Mouse (Mus musculus) forelimb bud, embryonic 11.5 days (tissue): ENCODE measurements around the gene Gm47985.
"Not testable (repeated sequence)": the region's sequence is repeated elsewhere in the genome, so short reads cannot be mapped to it uniquely, and the experiment has no call there.

Experiments used
- DNase-seq: peaks from one replicate; pipeline ENCODE4 v3.0.0-alpha.2; 2012; ENCODE audit warnings: low read depth, low spot score

Gm47985 gene

DNA sequence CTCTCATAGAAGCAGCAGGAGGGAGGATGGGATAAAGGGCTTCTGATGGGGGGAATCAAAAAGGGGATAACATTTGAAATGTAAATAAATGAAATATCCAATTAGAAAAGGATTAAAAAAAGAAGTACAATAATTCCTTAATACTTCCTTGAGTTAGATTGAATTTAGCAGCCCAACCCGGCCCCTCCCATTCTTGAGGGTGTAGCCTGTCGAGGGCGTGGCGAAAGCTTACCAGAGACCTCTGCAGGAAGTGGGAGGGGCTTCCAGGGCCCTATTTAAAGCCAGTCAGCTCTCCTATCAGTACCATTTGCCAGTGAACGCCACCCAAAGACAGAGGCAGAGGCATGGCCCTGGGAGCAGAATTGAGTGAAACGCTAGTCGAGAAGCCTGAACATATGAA lies at the start of gene Gm47985:
Gm47985 (plus strand) TSS at position 272 of the 400 bp plus-strand sequence.
- DNase-seq: not testable (repeated sequence)

DNA sequence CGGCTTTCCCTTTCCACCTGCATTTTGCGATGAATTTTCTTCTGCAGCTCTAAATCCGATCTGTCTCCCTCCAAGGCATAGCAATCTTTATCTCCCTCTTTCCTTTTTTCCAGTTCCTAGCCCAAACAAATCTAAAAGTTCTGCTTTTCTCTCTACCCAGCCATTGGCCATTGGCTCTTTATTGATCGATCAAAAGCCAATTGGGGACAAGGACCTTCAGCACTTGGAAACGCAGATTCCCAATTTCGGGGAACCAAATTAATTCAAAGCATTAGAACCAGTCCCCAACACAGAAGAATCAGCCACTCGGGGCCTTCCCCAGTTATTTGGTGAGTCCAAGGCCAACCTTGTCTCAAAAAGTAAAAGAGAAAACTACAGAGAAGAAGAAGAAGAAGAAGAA lies 49.7 kb upstream of the Gm47985 start:
- DNase-seq: no peak

DNA sequence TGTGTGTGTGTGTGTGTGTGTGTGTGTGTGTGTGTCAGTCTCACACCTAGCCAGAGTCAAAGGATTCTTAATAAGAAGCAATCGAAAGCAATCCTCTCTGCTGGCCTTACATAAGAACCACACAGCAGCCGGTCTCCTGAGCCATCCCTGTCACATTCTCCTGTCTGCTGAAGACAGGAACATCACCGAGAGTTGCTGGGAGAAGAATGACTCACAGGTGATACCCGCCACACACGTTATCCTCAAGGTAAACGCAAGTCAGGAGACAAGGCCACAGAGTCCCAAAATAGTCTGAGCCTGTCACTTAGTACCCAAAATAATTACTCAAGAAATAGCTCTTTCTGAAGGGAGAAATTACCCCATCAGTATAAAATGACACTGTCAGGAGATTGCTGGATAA lies 43.9 kb upstream of the Gm47985 start:
- DNase-seq: no peak

DNA sequence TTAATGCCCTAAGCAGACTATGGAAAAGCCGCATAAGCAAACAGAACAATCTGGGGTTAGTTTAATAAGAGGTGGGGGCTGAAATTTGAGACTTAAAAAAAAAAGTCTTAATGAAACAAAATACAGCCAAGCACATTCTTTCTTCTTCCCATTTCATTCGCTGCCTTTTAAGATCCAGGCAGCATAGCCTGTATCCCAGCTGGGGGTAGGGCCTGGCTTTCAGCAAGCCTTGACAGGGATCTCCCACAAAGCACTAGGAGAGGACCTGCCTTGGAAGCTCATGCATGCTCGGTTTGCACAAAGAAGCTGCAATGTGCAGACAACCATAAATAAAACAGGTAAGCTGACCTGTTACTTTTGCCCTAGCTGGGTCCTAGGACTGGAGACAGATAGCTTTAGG lies 41.4 kb upstream of the Gm47985 start:
- DNase-seq: peak; percentile 33

DNA sequence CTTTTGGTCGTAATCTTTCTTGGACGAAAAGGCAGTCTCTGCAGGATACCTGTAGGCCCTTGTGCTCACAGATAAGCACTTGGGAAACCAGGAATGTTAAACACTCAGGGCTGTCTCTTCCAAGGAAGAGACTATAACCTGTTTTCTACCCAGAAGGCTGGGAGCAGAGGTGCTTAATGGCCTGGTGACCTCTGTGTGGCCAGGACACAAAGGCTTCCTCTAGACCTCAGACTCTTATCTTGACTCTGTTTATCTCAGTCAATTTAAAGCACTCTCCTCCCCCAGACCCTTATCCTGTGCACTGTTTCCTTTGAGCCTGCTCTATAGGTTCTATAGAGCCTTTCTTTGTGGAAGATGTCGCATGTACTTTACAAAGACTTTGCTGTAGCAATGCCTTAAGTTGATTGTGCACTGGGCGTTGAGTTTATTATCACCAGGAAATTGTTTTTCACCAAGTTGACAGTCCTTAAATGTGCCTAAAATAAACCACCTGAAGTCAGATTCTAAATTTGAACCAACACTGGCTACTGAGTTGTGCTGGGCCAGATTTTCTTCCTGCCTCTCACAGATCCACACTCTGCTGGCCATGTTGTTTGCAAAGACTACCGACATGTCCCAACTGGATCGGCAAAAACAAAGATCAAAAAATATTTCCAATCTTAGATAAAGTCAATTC lies 37.7 kb upstream of the Gm47985 start:
- DNase-seq: no peak

DNA sequence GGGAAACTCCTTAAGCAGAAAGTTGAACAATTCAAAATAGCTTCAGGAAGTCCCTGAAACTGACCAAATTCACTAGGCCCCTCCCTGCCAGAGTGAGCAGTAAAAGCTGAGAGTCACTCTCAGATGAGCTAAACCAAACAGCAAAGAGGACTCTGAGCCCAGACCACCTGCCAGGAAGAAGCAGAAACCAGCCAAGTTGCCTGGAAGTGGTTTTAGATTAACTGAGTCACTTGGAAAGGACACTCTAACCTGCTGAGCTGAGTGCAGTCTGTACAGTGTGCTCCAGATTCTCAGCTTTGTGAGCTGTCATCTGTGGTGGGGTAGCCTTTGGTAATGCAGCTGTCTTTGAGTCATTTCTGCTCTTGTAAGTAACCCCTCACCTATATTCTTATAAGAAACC lies 34.5 kb upstream of the Gm47985 start:
- DNase-seq: no peak

DNA sequence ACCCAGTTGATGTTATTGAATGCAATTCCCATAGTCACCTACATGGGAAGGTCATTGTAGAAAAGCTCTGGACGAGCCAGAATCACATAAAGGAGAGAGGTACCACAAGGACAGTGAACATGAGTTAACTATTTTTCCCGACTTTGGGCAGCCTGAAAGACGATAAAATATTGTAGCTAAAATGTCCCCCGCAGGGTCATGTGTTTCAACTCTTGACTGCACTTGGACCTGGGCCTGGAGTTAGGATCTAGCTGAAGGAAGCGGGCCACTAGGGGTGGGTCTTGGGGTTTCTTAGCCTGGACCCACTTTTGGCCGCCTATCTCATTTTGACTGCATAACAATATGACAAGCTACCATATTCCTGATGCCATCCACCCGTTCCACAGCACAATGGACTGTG lies 32.1 kb upstream of the Gm47985 start:
- no peak for DNase-seq

DNA sequence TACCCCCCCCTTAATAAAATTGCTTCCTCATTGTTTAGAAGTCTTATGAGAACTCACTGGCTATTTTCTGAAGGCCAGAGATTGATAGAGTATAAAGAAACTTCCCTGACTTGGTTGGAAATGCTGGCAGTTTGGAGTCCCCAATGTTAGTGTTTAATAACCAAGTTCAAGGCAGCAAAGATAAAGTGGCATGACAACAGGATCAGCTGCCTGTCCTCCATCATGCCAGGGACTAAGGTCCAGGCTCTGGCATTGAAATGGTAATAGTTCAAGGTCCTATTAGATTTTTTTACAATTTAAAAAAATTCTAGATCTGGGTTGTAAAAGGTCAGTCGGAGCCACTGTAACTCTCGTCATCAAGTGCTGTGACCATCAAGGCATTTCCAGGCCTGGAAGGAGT lies 31.2 kb upstream of the Gm47985 start:
- DNase-seq: no peak

DNA sequence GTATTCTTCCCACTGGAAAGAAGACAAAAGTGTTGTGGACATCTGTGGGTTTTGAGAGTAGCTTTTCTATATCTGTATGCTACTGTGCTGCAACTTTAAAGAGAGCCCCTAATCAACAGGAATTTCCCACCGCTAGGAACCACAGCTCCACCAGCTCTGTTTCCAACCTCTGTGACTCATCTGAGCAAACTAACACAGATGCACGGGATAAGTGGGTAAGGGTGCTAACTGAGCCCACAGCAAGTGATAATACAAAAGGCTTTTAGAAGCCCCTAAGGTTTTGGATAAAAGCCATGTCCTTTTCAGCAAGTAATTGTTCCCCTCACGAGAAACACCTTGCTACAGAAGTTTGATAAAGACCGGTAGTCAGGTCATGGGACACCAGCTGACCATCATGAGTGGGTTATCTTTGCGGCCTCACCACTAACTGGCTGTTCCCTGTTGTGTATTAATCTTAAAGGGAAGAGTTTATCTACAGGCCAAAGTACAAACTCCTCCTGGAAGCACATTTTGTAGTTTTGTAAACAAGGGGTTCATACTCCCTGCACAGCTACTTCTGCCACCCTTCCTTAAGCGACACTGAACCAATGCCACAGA lies 29.2 kb upstream of the Gm47985 start:
- DNase-seq: no peak

DNA sequence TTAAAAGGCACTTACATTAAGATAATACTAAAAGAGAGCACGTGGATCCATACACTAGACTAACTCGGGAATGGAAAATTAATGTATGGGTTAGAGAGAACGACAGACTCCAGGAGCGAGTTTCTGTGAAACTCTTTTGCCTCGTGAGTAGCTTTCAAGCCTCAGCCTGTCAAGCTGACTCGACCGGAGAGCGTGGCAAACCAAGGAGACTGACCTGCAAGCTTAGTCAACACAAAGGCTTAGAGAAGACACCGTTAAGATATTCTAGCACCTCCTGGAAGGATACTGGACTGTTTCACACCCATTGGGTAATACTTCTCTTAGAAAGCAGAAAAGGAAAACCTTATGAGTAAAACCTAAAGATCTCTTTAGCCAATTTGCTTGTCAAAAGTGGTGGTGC lies 28.2 kb upstream of the Gm47985 start:
- DNase-seq: not testable (repeated sequence)

DNA sequence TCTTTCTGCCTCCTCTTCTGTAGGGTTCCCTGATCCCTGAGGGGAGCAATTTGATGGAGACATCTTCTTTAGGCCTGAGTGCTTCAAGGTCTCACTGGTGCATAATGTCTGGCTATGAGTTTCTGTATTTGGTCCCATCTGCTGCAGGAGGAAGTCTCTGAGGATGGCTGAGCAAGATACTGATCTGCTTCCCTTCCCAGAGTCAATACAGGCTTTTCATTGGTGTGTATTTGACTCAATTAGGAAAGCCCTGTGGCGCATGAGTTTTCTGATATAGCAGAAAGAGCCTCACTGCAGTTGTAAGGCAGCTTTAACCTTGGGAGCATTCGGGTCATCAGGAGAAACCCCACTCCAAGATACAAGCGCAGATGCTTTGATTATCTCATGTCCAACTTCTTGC lies 26.2 kb upstream of the Gm47985 start:
- no peak for DNase-seq

DNA sequence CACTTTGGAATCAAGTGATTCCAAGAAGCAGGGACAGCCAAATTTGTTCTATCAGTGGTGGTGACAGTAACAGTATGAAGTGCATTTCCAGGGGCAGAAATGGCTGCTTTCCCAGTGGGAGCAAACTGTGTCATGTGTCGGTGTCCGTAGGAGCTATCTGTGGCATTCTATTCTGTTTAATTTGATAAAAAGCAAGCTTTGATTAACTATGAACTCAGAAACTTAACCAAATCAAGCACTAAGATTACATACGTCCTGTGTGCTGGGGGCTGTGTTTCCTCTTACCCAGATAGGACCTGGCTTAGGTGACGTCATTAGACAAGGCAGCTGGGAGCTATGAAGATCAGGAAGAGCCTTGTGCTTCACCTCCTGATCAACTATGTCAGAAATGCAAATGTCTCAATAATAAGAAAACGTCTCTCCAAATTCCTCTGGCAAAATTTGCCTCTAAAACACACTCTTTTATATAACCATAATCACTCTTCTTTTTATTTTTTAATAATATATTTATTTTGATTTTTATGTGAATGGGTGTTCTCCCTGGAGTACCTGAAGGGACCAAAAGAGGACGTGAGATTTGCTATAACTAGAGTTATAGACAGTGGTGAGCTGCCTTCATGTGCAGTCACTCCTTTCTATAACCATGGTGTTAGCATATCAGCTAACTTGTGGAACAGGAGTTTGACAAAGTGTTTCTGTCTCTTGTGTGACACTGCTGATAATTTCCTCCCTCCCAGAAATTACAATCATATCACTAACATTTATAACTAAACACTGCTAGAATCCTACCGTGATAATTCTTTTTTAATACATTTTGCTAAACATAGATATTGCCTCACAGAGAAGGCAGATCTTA lies 25.3 kb upstream of the Gm47985 start:
- no peak for DNase-seq

DNA sequence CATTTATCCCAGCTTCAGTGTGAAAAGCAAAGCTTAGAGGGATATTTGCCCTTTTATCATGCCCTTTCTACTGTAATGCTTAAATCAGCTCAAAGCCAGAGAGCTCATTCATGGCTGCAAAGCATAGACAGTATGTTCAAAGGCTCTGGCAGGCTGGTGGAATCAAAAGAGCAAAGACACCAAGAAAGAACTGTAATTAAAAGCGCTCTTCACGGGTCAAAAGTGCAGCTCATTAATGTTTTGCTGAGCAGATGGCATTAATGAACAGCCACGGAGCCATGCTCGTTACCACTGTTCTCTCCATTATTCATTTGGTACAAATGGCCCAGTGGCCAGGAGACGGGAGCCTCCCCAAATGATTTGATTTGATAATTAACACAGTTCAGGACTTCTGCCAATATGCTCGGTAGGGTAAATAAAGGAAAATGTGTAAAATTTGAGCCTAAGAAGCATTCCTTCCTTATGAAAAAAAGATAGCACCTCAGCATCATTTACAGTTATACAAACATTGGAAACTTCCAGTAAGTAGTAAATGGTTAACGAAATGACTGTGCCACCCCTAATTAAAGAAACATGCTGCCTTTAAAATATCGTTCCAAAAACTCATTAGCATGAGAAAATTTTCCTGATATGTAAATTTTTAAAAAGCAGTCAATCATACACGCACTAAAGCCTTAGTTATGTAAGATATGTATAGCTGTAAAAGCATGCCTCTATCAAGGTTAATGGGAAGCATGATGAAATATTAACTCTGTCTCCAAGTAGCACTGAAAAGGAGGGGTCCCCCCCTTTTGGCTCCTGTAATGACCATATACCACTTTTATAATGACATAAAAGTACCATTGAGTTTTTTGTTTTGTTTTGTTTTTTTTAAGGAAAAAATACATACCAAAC lies 24.1 kb upstream of the Gm47985 start:
- no peak for DNase-seq

DNA sequence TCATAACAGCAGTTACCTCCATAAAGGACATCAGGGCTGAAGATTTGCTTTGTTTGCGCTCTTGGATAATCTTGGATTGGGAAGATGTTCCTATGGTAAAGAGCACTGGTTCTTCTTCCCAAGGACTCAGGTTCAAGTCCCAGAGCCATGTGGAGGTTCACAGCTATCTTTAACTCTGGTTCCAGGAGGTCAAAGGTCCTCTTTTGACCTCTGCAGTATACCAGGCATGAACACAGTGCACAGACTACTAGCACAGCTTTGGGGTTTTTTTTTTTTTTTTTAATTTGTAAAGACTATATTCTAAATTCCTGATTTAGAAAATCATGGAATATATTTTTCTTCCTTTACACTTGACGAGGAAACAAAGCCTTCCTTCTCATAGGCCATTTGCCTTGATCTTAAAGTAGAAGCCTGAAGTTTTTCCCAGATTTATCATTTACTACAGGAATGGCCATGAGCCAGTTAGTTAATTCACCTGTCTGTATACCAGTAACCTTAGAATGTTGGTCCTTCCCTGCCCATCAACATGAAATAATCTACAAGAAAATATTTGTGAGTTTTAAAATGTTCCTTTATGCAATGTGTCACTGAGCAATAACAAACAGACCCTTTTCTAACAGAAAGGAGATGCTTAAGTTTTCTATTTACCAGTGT lies 23.4 kb upstream of the Gm47985 start:
- no peak for DNase-seq

DNA sequence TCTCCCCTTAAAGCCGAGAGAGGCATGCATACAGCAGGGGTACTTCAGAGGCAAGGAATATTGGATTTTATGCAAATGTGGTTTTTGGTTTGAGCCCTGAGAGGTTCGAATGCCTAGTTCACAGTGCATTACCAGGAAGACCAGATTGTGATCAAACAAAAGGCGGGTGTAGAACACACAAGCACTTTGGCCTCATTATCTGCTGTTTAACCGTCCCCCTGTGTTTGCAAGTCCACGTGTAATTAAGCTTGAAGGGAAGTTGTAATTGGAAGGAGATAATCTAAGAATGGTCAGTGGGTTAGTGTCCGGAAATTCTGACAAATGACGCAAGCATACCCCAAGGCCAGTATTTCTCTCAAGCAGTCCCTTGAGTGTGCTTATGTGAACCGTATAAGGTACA lies 16.3 kb upstream of the Gm47985 start:
- no peak for DNase-seq

DNA sequence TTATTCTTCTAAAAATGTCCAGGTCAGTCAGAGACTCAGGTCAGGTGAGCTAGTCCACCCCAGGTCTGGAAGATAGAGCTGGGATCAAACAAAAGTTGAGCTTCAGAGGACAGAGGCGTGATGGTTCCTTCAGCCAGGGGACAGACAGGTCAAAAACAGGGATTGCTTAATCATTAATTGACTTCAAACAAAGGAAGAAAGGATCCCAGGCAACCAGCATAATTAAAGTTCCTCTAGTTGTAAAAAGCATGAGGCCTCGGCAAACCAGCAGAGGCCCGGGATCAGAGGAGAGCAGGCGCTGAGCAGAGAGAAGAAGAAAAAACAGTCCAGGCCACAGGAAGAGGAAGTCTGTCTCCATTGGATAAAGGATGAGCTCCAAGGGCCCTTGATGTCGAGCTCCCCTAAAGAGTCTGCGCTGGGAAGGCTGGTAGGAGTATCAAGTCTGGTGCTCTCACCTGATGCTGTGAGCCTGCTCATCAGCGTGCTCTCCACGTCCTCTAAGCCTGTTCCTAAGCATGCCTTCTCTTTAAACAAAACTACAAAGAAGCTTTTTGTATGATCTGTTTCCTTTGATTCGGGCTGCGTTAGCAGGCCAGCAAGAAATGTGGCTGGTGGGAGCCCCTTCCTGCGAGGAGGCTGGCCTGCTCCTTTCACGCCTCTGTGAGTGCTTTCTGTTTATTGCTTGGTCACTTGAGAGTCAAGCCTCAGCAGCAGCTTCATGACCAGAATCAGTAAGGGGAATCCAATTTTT lies 14.9 kb upstream of the Gm47985 start:
- no peak for DNase-seq

DNA sequence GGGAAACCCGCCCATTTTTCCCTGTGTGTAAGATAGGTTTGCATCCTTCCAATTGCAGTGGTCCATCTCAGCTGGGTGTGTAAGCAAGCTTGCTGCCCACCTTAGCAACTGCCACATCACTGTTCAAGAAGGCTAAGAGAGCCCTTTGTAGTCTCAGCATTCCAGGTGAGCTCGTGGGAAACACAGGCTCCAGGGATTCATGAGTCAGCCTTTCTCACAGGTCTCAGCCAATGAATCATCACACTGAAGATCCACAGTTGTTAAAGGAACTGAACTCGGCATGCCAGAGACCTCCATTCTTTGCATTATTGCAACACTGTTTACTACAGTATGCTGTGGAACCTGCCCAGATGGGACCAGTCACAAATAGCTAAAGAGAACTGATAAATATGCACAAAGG lies 13.7 kb upstream of the Gm47985 start:
- DNase-seq: no peak

DNA sequence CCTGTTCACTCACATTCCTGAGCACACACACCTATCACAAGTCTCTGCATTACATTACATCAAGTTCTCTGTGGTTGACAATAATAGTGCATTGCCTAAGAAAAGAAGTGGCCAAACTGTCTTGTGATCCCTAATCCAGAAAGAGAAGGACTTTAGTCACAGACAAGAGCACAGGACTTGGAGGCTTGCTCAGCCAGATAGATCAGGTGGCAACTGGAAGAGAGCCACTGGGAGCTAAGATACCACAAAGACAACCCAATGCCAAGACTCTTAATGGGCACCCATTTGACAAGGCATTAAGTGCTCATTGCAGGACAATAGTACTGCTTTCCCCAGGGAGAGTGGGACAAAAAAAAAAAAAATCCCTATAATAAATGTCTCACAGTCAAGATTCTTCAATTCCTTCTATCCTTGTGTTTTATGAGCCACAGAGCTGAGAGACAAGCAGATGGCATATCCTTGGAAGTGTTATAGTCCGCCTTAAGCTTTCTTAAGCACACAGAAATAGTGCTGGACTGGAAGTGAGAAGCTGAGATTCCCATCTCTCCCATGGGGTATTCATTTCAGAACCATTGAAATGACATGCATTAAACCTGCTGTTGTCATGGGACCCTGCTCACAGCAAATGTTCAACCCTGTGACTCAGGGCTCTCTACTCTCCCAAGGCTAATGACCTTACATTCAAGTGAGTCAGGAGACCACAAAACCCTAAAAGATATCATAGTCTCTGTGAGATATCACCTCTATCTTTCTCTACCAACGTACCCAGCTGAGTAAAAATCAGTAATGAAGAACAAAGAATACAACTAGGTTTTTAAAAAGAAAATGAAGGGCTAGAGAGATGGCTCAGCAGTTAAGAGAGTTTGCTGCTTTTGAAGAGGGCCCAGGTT lies 10.5 kb upstream of the Gm47985 start:
- DNase-seq: no peak
